Mouse (Mus musculus) layer of hippocampus, adult 9-10 months (tissue): ENCODE results near the gene Palb2.
A peak's percentile ranks its signal among the peaks of the same experiment; 100 is the strongest.

ENCODE experiments used
- DNase-seq: peaks from one replicate; pipeline ENCODE4 v3.0.0; 2022; ENCODE audit warnings: low spot score

The Palb2 gene

DNA sequence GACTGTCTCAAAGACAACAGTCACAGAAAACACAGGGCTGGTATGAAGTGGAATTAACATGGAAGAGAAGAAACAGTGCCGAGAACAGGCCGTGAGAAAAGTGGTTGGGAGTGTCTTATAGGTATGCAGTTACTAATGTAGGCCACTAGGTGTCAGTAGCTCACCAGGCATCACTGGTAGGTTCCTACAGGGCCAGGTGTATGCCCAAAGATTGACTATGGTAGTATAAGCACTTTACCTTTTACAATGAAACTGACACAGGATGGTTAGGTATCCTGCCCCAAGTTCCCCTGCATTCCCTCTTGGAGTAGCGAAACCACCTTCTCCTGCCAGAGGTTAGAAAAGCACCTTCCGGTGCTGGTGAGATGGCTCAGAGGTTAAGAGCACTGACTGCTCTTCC is 33.6 kb downstream of the Palb2 start:
- no peak for DNase-seq

- DNase-seq: no peak
Measured at GRCm38 (mm10) chr7:122098009-122098408, 34.8 kb downstream of the Palb2 start.

DNA sequence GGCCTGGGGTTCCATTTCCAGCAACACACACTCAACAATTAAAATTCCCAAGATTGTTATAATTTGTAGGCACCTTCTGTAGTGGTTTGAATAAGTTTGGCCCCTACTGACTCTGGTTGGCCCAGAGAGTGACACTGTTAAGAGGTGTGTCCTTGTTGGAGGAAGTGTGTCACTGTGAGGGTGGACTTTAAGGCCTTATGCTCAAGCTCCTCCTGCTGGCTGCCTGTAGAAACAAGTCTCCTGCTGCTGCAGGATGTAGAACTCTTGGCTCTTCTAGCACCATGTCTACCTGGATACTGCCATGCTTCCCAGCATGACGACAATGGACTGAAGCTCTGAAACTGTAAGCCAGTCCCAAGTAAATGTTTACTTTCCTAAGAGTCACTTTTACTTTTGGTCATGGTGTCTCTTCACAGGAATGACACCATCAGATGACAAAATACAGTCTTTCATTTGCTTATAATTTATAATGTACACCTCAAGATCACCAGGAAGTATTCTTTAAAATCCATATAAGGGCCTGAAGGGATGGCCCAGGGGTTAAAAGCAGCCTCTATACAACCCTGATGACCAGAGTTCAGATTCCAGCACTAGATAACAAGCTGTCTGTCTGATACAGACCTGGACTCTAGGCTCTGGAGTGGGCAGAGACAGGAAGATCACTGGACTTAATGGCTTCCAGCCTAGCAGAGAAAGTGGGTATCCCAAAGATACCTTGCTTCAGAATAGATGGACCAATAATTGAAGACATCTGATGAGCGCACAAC is 38.0 kb downstream of the Palb2 start:
- DNase-seq: no peak

DNA sequence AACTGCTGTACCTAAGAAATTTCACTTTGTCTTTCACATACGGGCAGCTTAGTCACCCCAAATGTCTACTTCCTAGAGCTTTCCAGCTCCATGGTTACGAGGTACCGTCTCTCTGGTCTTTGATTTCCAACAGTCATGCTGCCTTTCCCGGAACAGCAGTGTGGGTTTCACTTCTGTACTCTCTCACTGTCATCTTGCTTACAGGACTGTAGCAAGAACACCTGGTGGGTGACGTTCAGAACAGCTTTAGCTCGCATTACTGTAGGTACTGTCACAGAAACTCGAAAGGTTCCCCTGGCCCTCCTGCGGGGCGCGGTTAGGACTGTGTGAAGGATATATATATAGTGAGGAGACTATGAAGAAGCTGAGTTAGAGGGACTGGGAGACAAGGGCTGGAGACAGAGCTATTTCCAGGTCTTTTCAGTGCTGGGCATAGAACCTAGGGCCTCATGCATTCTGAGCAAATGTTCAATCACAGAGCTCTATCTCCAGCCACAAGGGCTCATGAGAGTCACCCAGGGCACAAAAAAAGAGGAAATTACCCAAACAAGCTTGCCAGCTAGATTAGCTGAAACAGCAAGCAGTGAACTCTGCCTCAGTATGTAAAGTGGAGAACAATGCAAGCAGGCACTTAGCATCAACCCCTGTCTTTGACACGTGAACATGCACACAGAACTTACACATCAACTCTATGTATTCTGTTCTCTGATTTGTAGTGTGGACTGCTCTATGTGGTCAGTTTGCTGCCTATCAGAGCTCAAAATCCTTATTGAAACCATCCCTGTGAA is 45.4 kb downstream of the Palb2 start:
- DNase-seq: no peak

GRCm38 (mm10) chr7:122081071-122081470 is 51.7 kb downstream of the Palb2 start:
- no peak for DNase-seq

DNA sequence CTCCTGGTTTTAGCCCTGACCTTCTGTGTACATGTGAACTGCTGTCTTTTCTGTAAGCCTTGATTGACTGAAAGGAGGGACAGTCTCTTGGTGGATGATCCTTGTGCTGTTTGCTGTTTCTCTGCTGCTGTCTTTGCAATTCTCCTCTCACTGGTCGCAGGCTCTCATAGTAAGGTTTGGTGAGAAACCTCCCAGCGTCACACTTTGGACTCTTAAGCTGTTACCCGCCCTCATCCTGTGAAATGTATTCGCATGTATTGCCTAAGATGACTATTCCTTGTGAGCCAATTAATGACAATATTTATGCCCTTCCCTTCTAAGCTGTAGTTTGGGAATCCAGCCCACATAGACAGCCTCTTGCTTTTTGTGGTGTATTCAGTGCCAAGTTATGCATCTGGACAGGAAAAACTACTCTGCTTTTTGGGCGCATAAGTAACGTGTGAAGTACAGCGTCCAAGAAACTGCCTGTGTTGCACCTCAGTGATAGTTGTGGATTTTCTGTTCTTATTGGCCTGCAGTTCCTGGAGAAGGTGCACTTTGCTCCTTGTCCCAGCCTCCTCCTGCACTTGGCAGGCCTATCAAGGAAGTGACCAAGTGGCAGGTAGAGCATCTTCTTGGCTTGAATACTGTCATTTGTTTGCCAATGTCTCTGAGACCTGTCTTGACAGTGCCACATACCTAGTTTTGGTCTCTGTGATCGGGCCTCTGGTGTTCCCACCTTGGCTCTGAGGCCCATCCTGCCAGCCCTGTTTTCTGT is 52.8 kb downstream of the Palb2 start:
- no peak for DNase-seq

DNA sequence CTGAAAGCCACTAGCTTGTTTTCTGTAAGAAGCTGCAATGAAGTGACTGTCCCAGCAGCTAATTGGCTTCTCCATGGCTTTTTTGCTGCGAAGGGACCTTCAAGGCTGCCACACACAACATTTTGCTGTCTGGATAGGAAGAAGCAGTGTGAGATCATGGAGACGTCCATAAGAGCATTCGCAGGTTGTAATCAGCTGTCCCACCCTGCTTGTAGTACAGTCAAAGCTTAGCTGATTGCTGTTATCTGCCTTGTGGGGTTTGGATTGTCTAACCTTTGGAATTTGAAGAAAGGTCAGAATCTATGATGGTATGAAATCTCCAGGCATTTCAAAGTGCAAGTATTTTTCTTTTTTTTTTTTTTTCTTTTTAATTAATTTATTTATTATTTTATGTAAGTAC is 58.4 kb downstream of the Palb2 start:
- no peak for DNase-seq

DNA sequence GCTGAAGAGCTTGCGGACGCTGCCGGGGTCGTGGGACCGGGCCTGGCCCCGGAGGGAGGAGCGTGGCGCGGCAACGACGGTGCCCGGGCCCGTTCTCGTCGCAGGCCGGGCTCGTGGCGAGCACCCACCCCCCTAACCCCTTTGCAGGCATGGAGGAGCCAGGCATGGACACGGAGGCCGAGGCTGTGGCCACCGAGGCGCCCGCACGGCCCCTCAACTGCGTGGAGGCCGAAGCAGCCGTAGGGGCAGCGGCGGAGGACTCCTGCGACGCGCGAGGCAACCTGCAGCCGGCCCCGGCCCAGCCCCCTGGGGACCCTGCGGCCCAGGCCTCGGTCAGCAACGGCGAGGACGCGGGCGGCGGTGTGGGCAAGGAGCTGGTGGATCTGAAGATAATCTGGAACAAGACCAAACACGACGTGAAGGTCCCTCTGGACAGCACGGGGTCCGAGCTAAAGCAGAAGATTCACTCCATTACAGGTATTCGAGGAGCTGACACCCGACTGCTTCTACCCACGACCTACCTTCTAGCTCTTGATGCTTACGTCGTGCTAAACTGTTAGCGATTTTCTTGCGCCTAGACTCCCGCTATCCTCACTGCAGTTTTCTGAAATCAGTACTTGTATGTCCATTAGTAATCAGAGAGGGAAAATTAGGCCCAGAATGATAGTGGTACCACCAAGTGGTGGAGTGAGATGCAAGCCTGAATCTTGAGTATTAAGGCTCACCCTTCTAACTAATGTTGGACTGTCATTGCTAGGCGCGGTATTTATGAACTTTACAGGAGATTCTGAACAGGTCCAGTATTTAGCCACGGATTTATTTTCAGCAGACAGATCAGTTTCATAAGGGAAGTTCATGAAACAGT is 65.0 kb downstream of the Palb2 start:
- DNase-seq: no peak

DNA sequence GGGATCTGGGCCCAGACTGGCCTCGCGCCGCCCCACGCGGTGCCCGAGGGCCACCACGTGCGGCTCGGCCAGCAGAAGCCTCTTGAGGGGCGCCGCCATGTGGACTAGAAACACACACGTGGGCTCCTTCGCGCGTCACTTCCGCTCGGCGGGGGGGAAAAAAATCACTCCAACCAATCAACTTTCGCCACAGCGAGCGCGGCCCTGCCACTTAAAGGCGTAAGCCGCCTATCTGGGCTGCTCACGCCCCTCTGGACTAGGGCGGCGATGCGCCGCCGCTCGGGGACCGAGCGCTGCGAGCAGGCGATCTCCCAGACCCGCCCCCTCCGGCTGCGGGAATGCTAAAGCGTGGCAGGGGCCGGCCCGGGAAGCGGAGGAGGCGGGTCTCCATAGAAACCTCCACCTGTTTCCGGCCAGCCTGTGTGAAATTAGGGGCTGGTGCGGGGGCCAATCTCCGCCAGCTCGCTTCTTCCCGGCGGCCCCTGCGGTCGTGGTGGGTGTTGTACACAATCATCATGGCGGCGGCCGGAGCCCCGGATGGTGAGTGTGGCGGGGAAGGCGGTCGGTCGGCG is 65.8 kb downstream of the Palb2 start, which contains the start of the genes Ubfd1 and Ears2:
Gene Ubfd1, plus strand, starts transcription at position 231 of the 572 bp plus-strand sequence.
Gene Ears2, minus strand, starts transcription at position 319 of the 572 bp plus-strand sequence.
- DNase-seq: peak; percentile 94

DNA sequence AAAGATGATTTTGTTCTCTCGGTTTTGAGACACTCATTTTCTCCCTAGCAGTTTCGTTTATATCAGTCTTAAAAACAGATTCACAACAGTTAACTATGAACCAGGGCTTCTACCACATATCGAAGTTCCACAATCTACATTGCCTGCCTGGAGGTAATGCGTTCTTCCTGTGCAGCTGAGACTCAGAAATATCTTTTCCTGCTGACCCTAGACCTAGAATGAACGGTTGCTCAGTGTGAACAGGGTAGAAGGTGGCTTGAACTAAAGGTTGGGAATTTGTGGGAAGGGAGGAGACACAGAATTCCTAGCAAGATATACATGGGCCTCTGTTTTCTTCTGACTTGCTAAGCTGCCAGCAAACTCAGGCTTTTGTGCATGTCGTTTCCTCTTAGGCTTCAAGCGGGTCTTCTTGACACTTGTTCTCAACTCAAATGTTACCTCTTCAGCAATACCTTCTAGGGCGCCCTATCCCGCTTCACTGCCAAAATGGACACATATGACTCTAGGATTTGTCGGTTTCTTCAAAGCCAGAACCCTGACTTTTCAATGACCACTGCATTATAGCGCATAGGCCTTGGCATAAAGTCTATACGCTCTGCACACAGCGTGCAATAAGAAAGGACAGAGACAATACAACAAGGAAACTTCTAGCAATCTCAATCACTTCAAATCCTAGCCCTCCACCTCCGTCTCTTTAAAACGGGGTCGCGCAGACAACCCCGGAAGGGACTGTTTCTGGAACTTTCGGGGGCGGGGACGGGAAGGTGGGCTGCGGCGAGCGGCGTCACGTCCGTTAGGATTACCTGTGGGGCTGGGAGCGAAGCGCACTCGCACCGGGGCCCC is 66.5 kb downstream of the Palb2 start:
- DNase-seq: no peak

DNA sequence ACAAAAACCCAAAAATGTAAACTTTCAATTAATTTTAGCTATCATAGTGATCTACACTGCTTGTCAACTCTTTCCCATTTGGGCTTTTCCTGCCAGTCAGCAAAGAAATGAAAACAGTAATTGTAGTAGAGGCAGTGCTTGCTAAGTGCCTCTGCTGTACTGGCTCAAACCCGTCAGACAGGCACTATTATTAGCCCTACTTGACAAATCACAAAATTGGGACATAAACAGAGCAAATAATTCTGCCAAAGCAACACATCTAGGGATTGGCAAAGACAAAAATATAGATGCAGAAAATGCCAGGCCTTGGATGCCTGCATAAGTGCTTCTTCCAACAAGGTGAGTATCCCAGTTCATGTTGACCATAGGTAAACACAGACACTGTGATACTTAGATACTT is 67.1 kb downstream of the Palb2 start:
- DNase-seq: no peak
